Mouse (Mus musculus) thymus, postnatal 10 days (tissue): ENCODE results near the gene Tmem81.

Experiments
- DNase-seq, 2 experiments: peaks; one replicate each; pipeline ENCODE4 v3.0.0; 2021; ENCODE audit warnings: low spot score in 2 of 2

Tmem81 gene

GRCm38 (mm10) chr1:132519734-132520133 lies 13.7 kb downstream of the Tmem81 start:
- DNase-seq: no peak

- DNase-seq: peak; percentile 56 to 65
Measured at GRCm38 (mm10) chr1:132520764-132521163, 14.7 kb downstream of the Tmem81 start.

DNA sequence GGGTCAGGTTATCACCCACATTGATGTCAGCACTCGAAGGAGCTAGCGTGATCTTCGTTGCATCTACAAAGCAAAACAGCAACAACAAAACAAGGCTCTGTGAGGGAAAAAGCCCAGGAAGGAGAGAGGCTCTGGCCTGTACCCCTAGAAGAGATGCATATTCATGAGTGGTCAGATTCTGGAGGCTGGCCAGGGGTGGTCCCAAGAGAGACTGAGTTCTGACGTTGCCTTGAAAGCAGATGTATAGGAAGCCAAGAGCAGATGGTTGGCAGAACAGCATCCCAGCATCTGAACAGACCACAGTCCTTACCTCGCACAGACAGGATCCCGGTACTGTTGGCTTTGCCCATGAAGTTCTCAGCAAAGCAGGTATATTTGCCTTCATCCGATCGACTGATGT lies 17.0 kb downstream of the Tmem81 start:
- DNase-seq: no peak

GRCm38 (mm10) chr1:132523920-132524319 lies 17.9 kb downstream of the Tmem81 start:
- DNase-seq: peak; percentile 17 to 54

- DNase-seq: peak; percentile 7 to 56
Measured at GRCm38 (mm10) chr1:132525832-132526231, 19.8 kb downstream of the Tmem81 start.

- no peak for DNase-seq
Measured at GRCm38 (mm10) chr1:132528071-132528470, 22.0 kb downstream of the Tmem81 start.

DNA sequence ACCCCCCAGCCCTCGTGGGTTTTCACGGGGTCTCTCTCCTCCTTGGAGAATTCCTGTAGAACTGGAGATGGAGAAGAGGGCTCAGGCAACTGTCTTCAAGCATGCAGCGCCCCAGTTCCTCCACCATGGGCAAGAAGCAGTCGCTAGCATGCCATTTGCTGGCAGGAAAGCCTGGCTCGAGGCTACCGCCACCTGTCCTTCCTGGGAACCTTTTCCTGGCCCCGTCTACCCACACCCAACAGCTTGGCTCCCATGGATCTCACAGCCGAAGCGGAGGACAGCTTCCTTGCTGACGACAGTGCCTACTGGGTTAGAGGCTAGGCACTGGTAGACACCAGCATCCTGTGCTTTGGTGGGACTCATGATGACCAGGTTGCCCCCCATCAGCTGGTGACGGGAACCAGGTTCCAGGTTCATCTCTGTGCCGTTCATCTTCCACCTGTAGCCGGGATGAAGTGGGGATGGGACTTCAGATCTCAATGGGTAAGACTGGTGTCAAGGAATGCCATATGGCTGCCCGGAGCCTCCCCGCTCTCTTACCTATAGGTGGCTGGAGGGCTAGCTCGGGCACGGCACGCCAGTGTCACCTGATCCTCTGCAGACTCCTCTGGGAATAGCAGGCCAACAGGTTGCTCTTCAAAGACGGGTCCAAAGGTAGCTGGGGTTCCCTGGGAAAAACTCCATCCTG lies 22.8 kb downstream of the Tmem81 start:
- DNase-seq: no peak

DNA sequence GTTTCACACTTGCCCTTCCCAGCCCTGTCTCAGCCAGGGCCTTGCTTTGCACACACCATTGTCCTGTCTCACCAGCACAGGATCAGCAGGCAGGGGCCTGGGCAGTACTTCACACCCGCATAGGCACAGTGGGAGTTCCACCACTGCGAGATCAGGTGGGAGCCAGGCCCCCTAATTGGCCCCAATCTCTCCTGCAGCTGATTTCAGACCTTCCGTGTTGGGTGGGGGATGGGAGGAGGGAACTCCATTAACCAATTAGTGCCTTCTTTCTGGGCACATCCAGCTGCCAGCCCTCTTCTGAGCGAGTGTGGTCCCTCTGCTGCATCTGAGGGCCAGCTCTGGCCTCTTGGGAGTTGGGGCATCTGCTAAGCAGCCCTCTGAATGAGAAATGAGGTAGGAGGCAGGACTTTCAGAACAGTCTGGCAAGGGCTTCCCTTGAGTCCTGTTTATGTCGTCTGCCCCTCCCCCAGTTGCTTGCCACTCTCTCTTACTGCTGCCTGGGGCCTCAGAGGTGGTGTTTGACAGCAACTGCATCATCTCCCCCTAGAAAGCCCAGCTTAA lies 24.7 kb downstream of the Tmem81 start:
- no peak for DNase-seq

- DNase-seq: no peak
Measured at GRCm38 (mm10) chr1:132532521-132532920, 26.5 kb downstream of the Tmem81 start.

- no peak for DNase-seq
Measured at GRCm38 (mm10) chr1:132533840-132534239, 27.8 kb downstream of the Tmem81 start.

DNA sequence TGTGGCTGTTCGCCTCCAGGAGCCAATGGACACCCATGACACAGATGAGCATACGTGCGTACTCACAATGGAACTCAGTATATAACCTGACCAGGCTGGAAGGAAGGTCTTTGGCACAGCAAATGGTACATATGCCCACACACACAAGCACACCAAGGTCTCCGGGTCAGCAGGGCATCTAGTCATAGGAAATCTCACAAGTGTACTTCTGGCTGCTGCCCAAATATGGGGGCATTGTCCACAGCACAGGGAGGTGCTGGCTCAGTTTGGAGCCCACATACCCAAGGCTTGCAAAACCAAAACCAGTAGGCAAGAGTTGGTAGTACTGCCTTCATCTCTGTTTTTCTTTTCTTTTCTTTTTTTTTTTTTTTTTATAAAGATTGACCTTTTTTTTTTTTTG lies 29.5 kb downstream of the Tmem81 start:
- no peak for DNase-seq

- DNase-seq: no peak
Measured at GRCm38 (mm10) chr1:132536416-132536815, 30.4 kb downstream of the Tmem81 start.

GRCm38 (mm10) chr1:132537736-132538135 lies 31.7 kb downstream of the Tmem81 start:
- DNase-seq: no peak

GRCm38 (mm10) chr1:132540701-132541100 lies 34.7 kb downstream of the Tmem81 start:
- no peak for DNase-seq

DNA sequence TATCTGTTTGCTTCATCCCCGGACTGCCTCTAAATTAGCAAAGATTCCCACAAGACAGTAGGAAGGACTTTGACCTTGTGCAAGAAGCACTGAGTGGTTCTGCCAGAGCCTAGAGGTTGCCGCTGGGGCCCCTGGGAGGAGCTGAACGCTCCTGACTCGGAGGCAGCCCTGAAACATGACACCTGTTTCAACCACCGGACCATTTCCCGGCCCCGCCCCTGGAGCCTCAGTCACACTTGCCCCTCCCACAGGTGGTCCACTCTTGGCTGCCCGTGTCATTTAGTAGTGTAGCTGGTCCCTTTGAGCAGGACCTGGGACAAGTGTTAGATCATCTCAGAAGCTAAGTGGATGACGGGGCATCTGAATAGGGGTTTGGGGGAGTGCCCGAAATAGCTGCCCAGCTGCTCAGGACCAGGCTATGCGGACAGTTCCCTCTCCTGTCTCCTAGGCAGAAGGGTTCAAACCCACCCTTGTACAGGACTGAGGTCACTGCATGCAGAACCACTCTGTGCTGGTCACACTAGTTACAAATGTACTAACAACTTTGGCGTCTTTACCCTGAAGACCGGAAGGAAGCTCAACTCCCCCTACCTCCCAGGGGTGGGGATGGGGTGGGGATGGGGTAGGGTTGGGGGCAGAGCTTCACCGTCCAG lies 35.3 kb downstream of the Tmem81 start:
- no peak for DNase-seq

- no peak for DNase-seq
Measured at GRCm38 (mm10) chr1:132541824-132542599, 36.0 kb downstream of the Tmem81 start.

DNA sequence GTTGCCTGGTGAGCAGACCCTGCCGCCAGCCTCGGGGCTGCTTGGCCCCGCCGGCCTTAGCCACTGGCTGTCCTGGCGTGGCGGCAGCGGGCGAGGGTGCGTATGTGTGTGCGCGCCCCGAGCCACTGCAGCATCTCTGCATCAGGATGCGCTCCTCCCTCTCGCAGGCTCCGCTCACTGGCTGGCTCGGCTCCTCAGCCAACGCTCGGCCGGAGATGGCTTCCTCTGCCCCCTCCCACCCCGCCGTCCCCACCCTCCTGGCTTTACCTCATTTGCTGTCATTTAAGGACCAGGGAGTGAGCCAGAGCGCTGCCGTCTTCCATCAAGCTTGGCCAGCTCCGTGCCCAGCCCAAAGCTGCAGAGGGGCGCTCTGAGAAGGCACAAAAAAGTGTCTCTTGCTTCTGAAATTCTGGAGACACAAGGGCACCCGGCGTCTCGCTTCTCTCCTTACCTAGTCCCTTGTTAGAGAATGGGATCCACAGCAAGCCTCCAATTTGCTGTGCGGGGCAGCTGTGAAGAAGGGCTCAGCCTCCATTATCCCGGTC lies 36.8 kb downstream of the Tmem81 start, which contains the start of gene Cntn2:
Cntn2 (minus strand) TSS at position 495 of the 545 bp plus-strand sequence.
- DNase-seq: no peak

DNA sequence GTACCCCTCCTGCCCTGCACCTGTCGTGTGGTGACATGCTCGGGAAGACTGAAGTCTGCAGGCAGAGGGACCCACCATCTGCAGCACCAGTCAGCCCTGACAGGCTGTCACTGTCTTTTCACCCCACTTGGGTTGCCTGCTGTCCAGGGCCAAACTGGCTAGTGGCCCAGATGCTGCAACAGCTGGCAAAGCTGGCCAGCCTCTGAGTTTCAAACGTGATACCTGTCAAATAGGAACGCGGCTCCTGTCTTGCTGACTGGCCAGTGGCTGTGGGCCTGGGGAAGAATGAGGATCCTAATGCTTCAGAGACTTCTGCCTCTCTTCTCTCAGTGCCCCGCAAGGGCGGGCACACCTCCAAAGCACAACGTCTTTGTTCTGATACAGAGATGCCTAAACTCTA lies 37.8 kb downstream of the Tmem81 start:
- DNase-seq: no peak

DNA sequence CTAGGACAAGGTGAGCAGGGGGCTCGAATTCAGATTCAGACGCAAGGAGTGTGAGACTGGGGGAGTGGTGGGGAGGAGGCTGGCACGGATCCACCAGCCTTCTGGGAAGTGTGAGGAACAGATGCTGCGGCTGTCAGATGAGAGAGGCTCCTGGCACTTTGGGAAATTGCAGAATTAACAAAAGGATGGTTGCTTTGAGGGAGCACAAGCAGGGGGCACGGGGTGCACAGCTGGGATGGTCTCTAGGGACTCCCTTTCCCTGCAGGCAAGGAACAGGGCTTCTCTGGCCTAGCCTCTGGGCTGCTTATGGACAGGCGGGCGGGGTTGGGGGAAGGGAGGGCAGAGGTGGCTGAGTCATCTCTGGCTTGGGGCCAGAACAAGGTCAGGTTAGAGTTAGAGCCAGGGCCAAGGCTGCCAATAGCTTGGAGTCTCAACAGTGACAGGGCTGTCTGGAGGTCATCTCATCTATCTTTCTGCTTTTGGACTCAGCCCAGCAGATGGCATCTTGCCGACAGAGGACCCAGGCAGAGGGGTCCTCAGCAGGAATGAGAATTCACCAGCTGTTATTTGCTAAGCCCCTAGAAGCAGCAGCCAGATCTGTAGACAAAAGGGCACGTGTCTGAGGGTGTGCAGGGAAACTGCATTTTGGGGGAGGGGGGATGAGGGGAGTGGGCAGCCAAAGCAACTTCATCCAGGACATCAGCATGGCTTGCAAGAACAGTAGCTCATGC lies 52.0 kb downstream of the Tmem81 start:
- no peak for DNase-seq
